Mouse (Mus musculus): ENCODE data around the gene Psma2. TPM values are rescaled to one million over a fixed set of nuclear protein-coding genes. Genes with fewer than 3 reads are reported as not detected.

Gene Psma2
- polyA plus RNA-seq, 1 experiment from 2014 or later: 232 TPM

- WGBS: 1% methylated on average over 29 of the region's 29 CpGs
- Histone ChIP-seq H3K4me1 (ENCODE audit: control insufficient read depth, insufficient read depth, low read length) (no peaks in the 10 kb centered on the region), H3K4me2 (ENCODE audit: low read depth, severe bottlenecking) (peak within 1 kb of the TSS; percentile 58), H3K9me3 (ENCODE audit: control insufficient read depth, low read length) (no peaks in the 10 kb centered on the region), H3K27ac (replicated peaks; ENCODE audit: low read depth, low read length) (no peak within 1 kb of the TSS), H3K36me3 (ENCODE audit: control insufficient read depth, insufficient read depth, low read length) (peaks cover 3% of the 10 kb centered on the region; the same call in 1 of the 2 replicates), H3K4me3 (ENCODE audit: low read depth, low read length) (peak within 1 kb of the TSS; percentile 48), H3K27me3 (ENCODE audit: control insufficient read depth, insufficient read depth, low read length) (no peaks in the 10 kb centered on the region), H3K9ac (ENCODE audit: low read length) (peak within 1 kb of the TSS; percentile 68)
- ATAC-seq (ENCODE audit: insufficient number of reproducible peaks, low FRiP score, low TSS enrichment, low read depth) (peak; percentile 95), DNase-seq (ENCODE audit: low spot score) (peak; percentile 96)
Observed at GRCm38 (mm10) chr13:14629726-14630641, 16.9 kb downstream of the Psma2 start, which contains the start of gene AW209491. Gene AW209491, plus strand, starts transcription at chr13:14630154.

- Histone ChIP-seq H3K4me2 (ENCODE audit: low read depth, severe bottlenecking) (no peak overlapping the region), H3K9me3 (ENCODE audit: control insufficient read depth, low read length) (no peaks in the 10 kb centered on the region), H3K27ac (replicated peaks; ENCODE audit: low read depth, low read length) (no peak overlapping the region), H3K9ac (ENCODE audit: low read length) (no peak overlapping the region), H3K36me3 (ENCODE audit: control insufficient read depth, insufficient read depth, low read length) (peaks cover 2% of the 10 kb centered on the region; the same call in 1 of the 2 replicates), H3K27me3 (ENCODE audit: control insufficient read depth, insufficient read depth, low read length) (no peaks in the 10 kb centered on the region), H3K4me1 (ENCODE audit: control insufficient read depth, insufficient read depth, low read length) (no peaks in the 10 kb centered on the region), H3K4me3 (ENCODE audit: low read depth, low read length) (no peak overlapping the region)
- 40% methylated on average over 1 of the region's 1 CpGs for WGBS
- ATAC-seq (ENCODE audit: insufficient number of reproducible peaks, low FRiP score, low TSS enrichment, low read depth): no peak
- DNase-seq (ENCODE audit: low spot score): no peak
Observed at GRCm38 (mm10) chr13:14639998-14640397, 27.0 kb downstream of the Psma2 start.

GRCm38 (mm10) chr13:14649301-14649700 is 36.3 kb downstream of the Psma2 start:
- Histone ChIP-seq H3K9me3 (ENCODE audit: control insufficient read depth, low read length) (no peaks in the 10 kb centered on the region), H3K9ac (ENCODE audit: low read length) (no peak overlapping the region), H3K4me2 (ENCODE audit: low read depth, severe bottlenecking) (no peak overlapping the region), H3K27me3 (ENCODE audit: control insufficient read depth, insufficient read depth, low read length) (no peaks in the 10 kb centered on the region), H3K4me3 (ENCODE audit: low read depth, low read length) (no peak overlapping the region), H3K27ac (replicated peaks; ENCODE audit: low read depth, low read length) (no peak overlapping the region), H3K4me1 (ENCODE audit: control insufficient read depth, insufficient read depth, low read length) (no peaks in the 10 kb centered on the region), H3K36me3 (ENCODE audit: control insufficient read depth, insufficient read depth, low read length) (no peaks in the 10 kb centered on the region)
- ATAC-seq (ENCODE audit: insufficient number of reproducible peaks, low FRiP score, low TSS enrichment, low read depth) (no peak), DNase-seq (ENCODE audit: low spot score) (no peak)
- WGBS: 29% methylated on average over 1 of the region's 1 CpGs

- H3K27me3 ChIP-seq (ENCODE audit: control insufficient read depth, insufficient read depth, low read length): no peaks in the 10 kb centered on the region
- H3K4me1 ChIP-seq (ENCODE audit: control insufficient read depth, insufficient read depth, low read length): no peaks in the 10 kb centered on the region
- DNase-seq (ENCODE audit: low spot score): no peak
- H3K9me3 ChIP-seq (ENCODE audit: control insufficient read depth, low read length): no peaks in the 10 kb centered on the region
- no peak overlapping the region for H3K27ac ChIP-seq (replicated peaks; ENCODE audit: low read depth, low read length)
- H3K4me2 ChIP-seq (ENCODE audit: low read depth, severe bottlenecking): no peak overlapping the region
- H3K36me3 ChIP-seq (ENCODE audit: control insufficient read depth, insufficient read depth, low read length): no peaks in the 10 kb centered on the region
- no peak overlapping the region for H3K9ac ChIP-seq (ENCODE audit: low read length)
- WGBS: 86% methylated on average over 4 of the region's 4 CpGs
- no peak for ATAC-seq (ENCODE audit: insufficient number of reproducible peaks, low FRiP score, low TSS enrichment, low read depth)
- H3K4me3 ChIP-seq (ENCODE audit: low read depth, low read length): no peak overlapping the region
Observed at GRCm38 (mm10) chr13:14667107-14667506, 54.1 kb downstream of the Psma2 start.

GRCm38 (mm10) chr13:14670342-14670741 is 57.3 kb downstream of the Psma2 start:
- no peak for ATAC-seq (ENCODE audit: insufficient number of reproducible peaks, low FRiP score, low TSS enrichment, low read depth)
- peak; percentile 42 for DNase-seq (ENCODE audit: low spot score)
- no peak overlapping the region for H3K9ac ChIP-seq (ENCODE audit: low read length)
- WGBS: 33% methylated on average over 2 of the region's 2 CpGs
- no peak overlapping the region for H3K27ac ChIP-seq (replicated peaks; ENCODE audit: low read depth, low read length)
- no peak overlapping the region for H3K4me2 ChIP-seq (ENCODE audit: low read depth, severe bottlenecking)
- no peaks in the 10 kb centered on the region for H3K4me1 ChIP-seq (ENCODE audit: control insufficient read depth, insufficient read depth, low read length)
- no peaks in the 10 kb centered on the region for H3K36me3 ChIP-seq (ENCODE audit: control insufficient read depth, insufficient read depth, low read length)
- no peaks in the 10 kb centered on the region for H3K9me3 ChIP-seq (ENCODE audit: control insufficient read depth, low read length)
- H3K4me3 ChIP-seq (ENCODE audit: low read depth, low read length): no peak overlapping the region
- no peaks in the 10 kb centered on the region for H3K27me3 ChIP-seq (ENCODE audit: control insufficient read depth, insufficient read depth, low read length)

GRCm38 (mm10) chr13:14688955-14689354 is 75.9 kb downstream of the Psma2 start:
- no peak overlapping the region for H3K9ac ChIP-seq (ENCODE audit: low read length)
- no peak for ATAC-seq (ENCODE audit: insufficient number of reproducible peaks, low FRiP score, low TSS enrichment, low read depth)
- WGBS: 68% methylated on average over 3 of the region's 3 CpGs
- no peaks in the 10 kb centered on the region for H3K9me3 ChIP-seq (ENCODE audit: control insufficient read depth, low read length)
- no peaks in the 10 kb centered on the region for H3K4me1 ChIP-seq (ENCODE audit: control insufficient read depth, insufficient read depth, low read length)
- H3K4me2 ChIP-seq (ENCODE audit: low read depth, severe bottlenecking): no peak overlapping the region
- DNase-seq (ENCODE audit: low spot score): no peak
- H3K27ac ChIP-seq (replicated peaks; ENCODE audit: low read depth, low read length): no peak overlapping the region
- no peak overlapping the region for H3K4me3 ChIP-seq (ENCODE audit: low read depth, low read length)
- no peaks in the 10 kb centered on the region for H3K36me3 ChIP-seq (ENCODE audit: control insufficient read depth, insufficient read depth, low read length)
- H3K27me3 ChIP-seq (ENCODE audit: control insufficient read depth, insufficient read depth, low read length): no peaks in the 10 kb centered on the region

- Histone ChIP-seq H3K27me3 (ENCODE audit: control insufficient read depth, insufficient read depth, low read length) (no peaks in the 10 kb centered on the region), H3K9ac (ENCODE audit: low read length) (no peak overlapping the region), H3K4me3 (ENCODE audit: low read depth, low read length) (no peak overlapping the region), H3K27ac (replicated peaks; ENCODE audit: low read depth, low read length) (no peak overlapping the region), H3K36me3 (ENCODE audit: control insufficient read depth, insufficient read depth, low read length) (no peaks in the 10 kb centered on the region), H3K4me2 (ENCODE audit: low read depth, severe bottlenecking) (no peak overlapping the region), H3K4me1 (ENCODE audit: control insufficient read depth, insufficient read depth, low read length) (no peaks in the 10 kb centered on the region), H3K9me3 (ENCODE audit: control insufficient read depth, low read length) (no peaks in the 10 kb centered on the region)
- ATAC-seq (ENCODE audit: insufficient number of reproducible peaks, low FRiP score, low TSS enrichment, low read depth): no peak
- DNase-seq (ENCODE audit: low spot score): no peak
- WGBS: 90% methylated on average over 2 of the region's 2 CpGs
Observed at GRCm38 (mm10) chr13:14716801-14717200, 103.8 kb downstream of the Psma2 start.

- DNase-seq (ENCODE audit: low spot score) (no peak), ATAC-seq (ENCODE audit: insufficient number of reproducible peaks, low FRiP score, low TSS enrichment, low read depth) (no peak)
- H3K4me2 ChIP-seq (ENCODE audit: low read depth, severe bottlenecking): no peak overlapping the region
Observed at GRCm38 (mm10) chr13:14717755-14718154, 104.7 kb downstream of the Psma2 start.

More at GRCm38 (mm10) chr13:14717755-14718154, 104.7 kb downstream of the Psma2 start:
- Histone ChIP-seq H3K27me3 (ENCODE audit: control insufficient read depth, insufficient read depth, low read length) (no peaks in the 10 kb centered on the region), H3K9ac (ENCODE audit: low read length) (no peak overlapping the region), H3K9me3 (ENCODE audit: control insufficient read depth, low read length) (no peaks in the 10 kb centered on the region), H3K4me1 (ENCODE audit: control insufficient read depth, insufficient read depth, low read length) (no peaks in the 10 kb centered on the region), H3K27ac (replicated peaks; ENCODE audit: low read depth, low read length) (no peak overlapping the region), H3K36me3 (ENCODE audit: control insufficient read depth, insufficient read depth, low read length) (no peaks in the 10 kb centered on the region), H3K4me3 (ENCODE audit: low read depth, low read length) (no peak overlapping the region)
- WGBS: 66% methylated on average over 3 of the region's 3 CpGs

Measured in limb, embryonic 11.5 days (tissue).